Mouse (Mus musculus): ENCODE results near the gene Tmem178b. TPM values are rescaled to one million over a fixed set of nuclear protein-coding genes. Genes with fewer than 3 reads are reported as not detected.

Tmem178b gene
- 31.5 and 37.9 TPM in 2 replicates for polyA plus RNA-seq (2015; fragmentation: Nextera tagmentation; extraction: Ambion mirVana)

DNA sequence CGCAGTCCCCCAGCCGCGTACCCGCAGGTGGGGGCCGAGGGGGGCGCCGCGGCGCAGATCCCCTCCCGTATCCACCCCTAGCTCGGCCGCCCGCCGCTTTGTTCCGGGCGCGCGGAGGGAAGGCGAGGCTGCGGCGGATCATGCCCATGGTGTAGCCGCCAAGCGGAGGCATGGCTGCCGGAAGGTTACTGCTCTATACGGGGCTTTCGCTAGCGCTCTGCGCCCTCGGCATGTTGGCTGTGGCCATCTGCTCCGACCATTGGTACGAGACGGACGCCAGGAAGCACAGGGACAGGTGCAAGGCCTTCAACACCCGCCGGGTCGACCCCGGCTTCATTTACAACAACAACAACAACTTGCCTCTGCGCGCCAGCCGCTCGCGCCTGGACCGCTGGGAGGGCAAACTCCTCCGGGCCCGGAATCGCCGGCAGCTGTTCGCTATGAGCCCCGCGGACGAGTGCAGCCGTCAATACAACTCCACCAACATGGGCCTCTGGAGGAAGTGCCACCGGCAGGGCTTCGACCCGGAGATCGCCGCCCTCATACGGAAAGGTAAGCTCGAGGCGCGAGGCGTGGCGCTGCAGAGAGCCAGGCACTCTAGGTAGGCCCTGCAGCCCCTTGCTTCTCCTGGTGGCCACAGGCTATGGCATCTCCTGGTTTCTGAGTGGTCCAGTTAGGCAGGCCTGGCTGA is at the start of gene Tmem178b:
Tmem178b (plus strand) TSS at position 371 of the 691 bp plus-strand sequence.

Other genes with a start within 250 kb of the Tmem178b start
- 18.2 and 19.2 TPM in 2 replicates for gene Braf, start 147.8 kb upstream of the Tmem178b start, polyA plus RNA-seq (2015; fragmentation: Nextera tagmentation; extraction: Ambion mirVana)
- 199 and 205 TPM in 2 replicates for gene Mrps33, start 62.3 kb upstream of the Tmem178b start, polyA plus RNA-seq (2015; fragmentation: Nextera tagmentation; extraction: Ambion mirVana)

Measured in neural tube, postnatal 0 days (tissue).